Mouse (Mus musculus): Measurements from ENCODE around the gene Mybpc2.

Mybpc2 gene

DNA sequence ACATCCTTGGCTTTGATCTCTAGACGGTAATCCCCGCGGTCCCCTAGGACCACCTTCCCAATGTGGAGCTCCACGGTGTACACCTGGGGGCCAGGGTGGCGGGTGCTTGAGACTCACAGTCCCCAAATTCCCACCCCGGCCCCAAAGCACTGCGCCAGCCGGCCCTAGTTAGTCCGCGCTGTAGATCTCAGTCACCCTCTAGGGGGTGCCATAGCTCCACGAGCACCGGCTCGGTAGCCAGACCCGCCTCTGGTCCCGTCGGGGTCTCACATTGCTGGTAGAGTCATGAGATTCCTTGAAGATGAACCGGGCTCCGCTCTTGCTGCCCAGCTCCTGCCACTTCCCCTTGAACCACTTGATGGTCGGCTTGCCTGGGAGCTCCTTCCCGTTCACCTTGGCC, 2.7 kb downstream of the Mybpc2 start:
- no peak for DNase-seq

DNA sequence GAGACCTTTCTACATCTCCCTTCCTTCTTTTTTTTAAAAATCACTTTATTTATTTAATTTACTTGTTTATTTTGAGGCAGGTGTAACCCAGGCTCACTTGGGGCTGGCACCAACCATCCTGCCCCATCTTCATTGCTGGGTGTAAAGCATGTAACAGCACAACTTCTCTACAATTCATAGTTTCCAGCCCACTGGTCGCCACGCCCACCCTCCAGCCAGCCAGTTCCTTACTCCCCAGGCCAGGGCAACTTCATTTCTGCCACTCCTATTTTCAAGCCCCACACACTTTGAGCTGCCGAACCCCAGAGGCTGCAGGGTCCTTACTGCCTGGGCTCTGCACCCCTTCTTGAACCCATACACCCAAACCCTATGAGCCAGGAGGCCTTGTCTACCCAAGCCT, 3.5 kb downstream of the Mybpc2 start:
- DNase-seq: no peak

DNA sequence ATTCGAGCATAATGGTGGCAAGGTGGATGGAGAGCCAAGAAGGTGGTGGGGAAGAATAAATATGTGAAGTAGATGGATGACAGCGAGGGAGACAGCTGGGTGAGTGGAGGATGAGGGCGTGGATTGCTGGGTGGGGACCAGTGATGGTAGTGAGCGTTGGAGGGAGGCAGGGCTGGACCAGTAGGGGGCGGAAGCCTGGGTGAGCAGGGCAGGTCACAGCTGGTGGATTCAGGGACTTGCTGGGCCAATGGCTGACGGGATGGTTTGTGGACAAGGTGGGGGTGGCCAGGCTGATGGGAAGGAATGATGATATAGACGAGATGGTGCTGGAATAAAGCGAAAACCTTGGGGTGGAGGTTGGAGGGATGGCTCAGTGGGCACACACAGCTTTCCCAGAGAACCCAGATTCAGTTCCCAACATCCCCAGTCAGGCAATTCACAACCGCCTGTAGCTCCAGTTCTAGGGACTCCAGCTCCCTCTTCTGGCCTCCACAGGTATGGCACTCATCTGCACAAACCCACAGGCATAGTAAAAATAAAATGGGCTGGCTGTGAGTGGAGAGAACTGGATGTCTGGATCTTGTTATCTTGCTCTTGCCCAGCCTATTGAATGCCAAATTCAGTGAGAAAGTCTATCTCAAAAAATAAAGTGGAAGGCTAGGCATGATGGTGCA, 5.1 kb downstream of the Mybpc2 start:
- no peak for DNase-seq

DNA sequence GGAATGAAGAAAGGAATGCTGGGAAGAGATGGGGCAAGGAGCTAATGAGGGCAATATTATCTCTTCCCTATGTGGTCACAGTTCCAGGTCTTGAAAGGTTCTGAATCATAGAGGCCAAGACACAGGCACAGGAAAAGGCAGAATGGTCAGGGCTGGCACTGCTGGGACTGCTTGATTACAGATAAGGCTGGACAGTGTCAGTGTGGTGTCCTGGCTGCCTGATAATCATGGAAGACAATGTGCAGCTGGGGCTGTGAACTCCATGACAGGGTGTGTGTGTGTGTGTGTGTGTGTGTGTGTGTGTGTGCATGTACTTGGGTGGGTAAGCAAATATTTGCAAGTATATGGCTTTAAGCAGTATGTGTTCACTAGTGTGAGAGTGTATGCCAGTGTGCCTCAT, 17.0 kb downstream of the Mybpc2 start:
- no peak for DNase-seq

DNA sequence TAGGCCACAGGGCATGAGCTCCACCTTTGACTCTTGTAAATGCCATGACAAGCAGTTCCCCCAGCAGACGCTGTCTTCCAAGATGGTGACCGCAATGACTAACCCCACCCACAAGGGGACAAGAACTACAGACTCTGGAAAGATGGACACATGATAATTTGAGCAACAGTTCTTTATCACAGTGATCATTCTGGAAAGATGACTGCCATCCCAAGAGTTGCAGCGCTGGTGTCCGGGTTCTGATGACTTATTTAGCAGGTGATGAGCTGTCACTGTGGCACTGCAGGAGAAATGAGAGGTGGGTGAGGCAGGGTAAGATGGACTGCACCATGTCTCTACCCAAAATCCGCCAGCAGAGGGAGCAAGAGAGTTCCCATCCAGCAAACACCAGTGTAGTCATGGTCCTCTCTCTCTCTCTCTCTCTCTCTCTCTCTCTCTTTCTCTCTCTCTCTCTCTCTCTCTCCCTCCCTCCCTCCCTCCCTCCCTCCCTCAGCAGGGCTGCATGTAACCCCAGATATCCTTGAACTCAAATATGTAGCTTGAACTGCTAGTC, 22.8 kb downstream of the Mybpc2 start:
- DNase-seq: peak; percentile 65

DNA sequence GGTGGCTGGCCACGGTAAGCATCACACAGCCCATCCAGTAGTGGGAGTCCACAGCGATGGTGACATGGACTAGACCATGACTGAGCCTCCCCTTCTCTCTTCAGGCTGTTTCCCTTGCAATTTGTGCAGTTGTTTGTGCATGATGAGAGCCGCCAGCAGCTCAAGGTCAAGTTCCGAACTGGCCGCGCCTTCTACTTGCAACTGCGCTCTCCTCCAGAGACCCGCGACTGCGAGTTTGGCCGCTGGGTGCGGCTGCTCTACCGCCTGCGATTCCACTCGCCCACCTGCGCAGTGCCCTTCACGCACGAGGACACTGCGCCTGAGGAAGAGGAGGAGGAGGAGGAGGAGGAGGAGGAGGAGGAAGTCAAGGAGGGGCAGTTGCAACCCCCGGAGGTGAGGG, 24.4 kb downstream of the Mybpc2 start:
- no peak for DNase-seq

DNA sequence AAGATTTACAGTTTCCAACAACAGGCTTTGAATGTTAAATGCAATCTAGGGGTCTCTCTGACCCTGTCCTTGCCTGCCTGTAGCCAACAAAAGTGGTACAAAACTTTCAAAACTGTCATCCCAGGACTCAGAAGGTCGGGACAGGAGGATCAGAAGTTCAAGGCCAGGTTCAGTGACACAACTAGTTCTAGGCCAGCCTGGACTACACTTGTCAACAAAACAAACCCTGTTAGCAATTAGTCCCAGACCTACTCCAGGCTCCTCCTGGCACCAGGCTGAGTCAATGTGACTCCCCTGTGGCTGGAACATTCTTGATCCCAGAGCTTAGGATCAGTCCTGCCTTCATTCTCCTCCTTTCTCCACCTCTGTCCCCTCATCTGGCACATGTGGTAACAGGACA, 25.5 kb downstream of the Mybpc2 start:
- DNase-seq: no peak

DNA sequence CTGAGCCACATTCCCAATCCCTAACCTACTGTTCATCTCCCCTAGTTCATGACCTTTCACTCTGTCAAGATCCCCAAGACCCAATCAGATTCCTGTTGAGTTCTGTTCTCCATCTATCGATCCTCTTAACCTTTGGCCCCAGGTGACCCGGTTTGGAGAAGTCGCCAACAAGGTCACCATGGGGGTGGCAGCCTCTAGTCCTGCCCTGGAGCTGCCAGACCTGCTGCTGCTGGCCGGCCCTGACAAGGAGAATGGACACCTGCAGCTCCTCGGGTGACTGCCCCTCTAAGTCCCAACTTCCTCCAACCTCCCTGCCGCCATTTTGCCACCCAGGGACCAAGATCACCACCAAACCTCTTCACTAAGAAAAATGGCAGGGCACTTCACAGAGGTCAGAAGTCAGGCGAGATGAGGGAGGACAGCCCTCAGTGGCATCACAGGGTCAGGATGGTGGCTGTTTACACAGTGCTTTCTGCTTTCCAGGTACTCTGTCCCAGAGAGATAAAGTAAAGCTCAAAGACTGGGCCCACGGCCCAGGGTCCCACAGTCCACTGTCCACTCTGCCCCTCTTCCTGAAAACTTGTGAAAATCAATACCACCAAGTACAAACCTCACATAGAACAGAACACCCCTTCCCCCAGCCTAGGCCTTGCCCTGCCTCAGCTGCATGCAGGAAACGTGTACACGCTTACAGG, 26.9 kb downstream of the Mybpc2 start:
- DNase-seq: no peak

DNA sequence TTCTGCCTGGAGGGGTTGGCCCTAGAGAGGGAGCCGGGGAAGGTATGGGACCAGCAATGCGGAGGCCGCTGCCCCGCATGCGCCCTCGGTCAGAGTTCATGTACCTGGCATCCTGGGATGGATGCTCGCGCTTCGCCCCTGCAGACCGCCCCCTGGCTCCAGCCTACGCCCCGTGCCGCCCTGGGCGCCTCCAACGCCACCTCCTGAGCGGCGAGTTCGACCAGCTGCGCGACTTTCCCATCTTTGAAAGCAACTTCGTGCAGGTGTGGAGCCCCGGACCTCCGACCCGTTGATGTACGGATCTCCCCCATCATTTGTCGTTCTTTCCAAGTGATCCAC, 27.7 kb downstream of the Mybpc2 start:
- DNase-seq: no peak

DNA sequence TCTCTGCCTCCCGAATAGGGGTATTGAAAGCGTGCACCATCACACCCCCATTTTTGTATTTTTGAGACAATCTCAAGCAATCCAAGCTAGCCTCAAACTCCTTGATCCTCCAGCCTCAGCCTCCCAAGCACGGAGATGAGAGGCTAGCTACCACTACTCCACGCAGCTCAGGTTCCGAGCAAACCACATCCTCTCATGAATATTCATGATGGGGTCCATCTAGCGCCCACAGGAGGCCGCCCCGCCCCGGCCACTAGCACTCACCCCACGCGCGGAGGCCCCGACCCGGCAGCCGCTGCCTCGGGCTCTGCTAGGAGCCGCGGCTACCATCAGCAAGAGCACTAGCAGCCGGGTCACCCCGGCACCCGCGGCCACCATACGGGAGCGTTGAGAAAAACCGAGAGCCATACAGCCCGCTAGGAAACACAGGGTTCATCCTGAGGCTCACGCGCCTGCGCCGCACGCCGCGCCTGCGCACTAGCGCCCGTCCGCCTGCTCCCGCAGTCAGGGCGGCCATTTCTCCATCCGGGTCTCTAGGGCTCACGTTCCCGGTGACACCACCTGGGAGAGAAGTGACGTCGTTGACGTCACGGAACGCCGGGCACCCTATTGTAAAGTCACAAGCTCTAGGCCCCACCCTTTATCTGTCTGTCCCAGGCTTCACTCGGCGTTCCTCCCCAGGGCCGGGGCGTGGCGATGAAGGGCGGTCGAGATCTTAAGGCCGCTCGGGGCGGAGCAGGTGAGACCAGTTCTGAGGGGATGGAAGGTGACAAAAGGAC, 28.3 kb downstream of the Mybpc2 start, which contains the start of the genes Emc10 and Fam71e1:
Gene Emc10, minus strand, starts transcription at position 538 of the 779 bp plus-strand sequence.
Gene Fam71e1, plus strand, starts transcription at position 590 of the 779 bp plus-strand sequence.
- peak; percentile 98 for DNase-seq

DNA sequence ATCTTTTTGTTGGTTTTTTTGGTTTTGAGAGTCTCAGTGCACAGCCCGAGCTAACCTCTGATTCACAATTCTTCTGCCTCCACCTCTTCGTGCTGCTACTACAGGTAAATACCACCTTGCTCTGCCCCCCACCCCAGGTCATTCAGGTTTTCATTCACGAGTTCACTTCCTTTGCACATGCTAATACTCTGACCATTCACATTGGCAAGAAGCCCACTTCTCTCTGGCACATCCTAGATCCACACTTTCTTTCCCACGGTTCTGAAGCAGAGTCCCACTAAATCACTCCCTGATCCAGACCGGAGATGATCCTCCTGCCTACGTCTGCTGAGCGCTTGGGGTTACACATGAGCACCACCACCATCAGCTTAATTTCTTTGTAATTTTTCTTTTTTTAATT, 29.4 kb downstream of the Mybpc2 start:
- DNase-seq: no peak

DNA sequence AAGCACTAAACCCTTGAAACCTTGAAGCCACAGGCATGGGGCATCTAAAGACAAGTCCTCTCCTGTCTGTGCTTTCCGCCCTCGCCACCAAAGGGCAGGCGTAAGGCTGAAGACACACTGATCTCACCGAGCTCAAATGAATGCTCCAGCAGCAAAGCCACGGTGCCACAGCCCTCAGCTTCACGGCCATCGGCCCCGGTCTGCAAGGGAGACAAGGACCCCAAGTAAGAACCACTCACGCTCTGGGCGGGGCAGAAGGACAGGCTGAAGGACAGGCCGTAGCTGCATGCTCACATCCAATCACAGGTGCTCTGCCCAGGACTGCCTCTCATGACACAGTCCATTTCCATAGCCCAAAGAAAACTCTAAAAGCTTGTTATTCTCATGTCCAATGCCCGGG, 29.8 kb downstream of the Mybpc2 start:
- no peak for DNase-seq

DNA sequence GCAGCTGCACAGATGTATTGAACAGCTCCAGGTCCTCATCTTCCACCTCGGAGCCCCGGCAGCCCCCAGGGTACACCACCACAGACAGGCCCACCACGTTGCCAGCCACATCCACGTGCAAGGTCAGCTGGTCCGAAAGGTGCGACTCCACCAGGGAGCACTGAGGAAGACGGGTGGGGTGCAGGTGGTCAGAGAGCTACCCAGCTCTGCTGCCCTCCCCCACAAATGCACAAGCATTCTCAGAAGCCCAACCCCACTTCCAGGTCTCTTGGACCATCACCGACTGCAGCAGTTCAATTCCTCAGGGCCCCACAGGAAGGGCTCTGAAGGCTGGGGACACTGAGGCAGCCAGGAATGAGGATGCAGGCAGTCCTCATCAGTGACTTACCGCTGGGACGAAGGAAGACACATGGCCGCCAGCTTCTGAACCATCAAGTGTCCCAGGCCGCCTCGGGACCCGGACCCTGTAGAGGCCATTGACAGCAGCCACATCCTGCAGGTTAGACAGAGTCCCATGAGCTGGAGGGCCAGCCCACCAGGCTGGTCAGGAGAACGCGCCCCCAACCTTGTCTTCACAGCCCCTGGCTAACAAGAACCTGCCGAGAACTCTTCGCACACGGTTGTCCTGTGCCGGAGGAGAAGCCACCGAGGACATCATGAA, 32.2 kb downstream of the Mybpc2 start:
- no peak for DNase-seq

DNA sequence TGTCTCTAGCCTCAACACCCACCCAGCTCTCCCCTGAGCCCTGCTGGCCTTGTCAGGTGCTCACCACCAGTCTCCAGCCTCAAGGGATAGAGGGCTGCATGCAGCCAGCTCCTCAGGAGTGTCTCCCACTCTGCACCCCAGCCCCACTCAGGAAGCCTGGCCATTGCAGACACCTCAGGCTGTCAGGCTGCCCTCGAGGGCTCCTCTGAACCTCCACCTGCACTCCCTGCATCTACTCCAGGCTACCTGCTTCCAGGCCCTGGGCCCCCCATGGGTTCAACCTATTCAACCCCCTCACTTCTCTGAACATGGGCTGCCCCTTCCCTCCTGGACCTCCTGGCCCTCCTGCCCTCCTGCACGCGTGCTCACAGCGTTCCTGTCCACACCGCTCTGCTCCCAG, 33.1 kb downstream of the Mybpc2 start:
- no peak for DNase-seq

DNA sequence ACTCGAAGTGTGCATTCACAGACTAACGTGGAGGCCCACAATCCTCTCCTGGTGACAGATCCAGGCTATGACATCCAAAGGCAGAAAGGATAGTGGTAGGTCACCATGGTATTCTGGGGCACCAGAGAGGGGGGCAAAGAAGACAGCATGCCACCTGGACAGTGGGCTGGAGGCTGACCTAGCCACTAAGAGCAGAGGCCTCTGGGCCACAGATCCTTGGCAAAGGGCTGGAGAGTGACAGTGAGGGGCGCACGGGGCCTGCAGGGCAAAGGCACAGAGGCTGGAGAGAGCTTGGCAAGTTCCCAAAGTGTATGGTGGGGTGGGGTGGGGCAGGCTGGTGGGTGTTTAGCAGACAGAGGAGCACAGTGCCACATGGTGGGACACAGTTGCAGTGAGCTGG, 34.2 kb downstream of the Mybpc2 start:
- no peak for DNase-seq

DNA sequence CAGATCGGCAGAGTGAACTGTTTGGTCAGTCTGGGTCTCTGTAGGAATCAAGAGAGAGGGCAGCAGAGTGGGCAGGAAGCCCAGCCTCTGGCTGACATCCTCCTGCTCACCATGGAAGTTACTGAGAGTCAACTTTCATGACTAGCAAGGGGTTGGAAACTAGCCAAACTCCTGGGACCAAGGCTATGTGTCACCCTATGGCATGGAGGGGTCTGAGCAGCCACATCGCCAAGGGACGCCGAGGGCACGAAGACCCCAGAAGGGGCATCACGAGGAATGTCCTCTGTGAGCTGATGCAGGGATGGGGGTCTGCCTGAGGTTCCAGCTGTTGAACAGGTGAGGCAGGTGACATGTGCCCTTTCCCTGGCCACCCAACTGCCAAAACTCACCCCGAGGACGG, 35.9 kb downstream of the Mybpc2 start:
- no peak for DNase-seq

DNA sequence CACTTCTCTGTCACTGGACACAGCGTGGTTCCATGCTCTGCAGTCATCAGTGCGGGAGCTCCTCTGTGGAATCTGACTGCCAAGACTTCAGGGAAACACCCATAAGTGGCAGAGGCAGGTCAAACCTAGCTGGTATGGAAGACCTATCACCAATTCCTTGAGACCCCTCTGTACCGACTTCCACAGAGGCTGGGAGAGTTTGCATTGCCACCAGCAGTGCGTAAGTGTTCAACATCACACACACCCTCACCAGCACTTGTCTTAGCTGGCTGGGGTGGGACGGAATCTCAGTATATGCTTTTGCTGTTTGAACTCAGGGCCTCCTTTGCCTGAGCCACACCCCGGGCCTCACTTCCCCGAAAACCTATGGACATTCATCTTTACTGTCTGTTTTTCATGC, 36.5 kb downstream of the Mybpc2 start:
- DNase-seq: no peak

DNA sequence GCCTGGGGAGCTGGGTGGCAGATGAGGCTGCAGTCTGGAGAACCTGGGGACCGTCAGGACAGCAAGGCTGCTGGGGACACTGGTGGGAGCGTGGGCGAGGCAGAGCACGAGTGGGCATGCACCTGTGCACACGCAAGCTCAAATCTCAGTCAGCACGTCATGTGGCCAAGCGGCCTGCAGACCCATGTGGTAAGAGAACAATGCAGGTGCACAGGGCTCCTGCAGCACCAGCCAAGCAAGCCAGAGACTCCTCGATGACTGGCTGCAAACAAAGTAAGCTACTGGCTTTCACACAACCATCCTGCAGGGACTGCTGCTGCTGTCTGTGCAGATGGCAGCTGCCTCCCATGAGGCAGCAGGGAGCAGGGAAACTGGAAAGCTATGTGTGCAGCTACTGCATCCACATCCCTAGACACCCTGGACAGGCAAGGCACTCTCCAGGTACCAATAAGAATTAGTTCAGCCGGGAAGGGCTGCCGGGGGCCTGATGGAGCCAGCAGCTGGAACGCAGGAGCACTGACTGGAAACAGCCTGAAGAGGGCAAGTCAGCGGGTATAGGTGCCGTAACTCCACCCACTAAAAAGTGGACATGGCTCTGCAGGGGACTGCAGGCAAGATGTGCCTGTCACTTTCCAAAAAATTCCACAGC, 37.4 kb downstream of the Mybpc2 start:
- DNase-seq: no peak

DNA sequence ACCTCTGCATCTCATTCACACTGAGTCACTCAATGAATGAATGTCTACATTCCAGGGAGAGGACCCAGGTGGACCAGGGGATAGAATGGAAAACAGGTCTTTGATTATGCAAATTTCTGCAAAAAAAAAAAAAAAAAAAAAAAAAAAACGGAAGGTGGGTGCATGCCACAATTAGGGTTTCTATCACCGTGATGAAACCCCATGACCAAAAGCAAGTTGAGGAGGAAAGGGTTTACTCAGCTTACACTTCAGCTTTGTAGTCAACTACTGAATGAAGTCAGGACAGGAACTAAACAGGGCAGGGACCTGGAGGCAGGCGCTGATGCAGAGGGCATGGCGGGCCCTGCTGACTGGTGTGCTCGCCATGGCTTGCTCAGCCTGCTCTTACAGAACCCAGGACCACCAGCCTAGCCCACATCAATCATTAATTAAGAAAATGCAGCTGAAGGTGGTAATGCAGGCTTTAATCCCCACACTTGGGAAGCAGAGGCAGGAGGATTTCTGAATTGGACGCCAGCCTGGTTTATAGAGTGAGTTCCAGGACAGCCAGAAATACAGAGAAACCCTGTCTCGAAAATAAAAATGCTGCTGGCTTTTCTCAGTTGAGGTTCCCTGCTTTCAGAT, 38.8 kb downstream of the Mybpc2 start:
- DNase-seq: no peak

DNA sequence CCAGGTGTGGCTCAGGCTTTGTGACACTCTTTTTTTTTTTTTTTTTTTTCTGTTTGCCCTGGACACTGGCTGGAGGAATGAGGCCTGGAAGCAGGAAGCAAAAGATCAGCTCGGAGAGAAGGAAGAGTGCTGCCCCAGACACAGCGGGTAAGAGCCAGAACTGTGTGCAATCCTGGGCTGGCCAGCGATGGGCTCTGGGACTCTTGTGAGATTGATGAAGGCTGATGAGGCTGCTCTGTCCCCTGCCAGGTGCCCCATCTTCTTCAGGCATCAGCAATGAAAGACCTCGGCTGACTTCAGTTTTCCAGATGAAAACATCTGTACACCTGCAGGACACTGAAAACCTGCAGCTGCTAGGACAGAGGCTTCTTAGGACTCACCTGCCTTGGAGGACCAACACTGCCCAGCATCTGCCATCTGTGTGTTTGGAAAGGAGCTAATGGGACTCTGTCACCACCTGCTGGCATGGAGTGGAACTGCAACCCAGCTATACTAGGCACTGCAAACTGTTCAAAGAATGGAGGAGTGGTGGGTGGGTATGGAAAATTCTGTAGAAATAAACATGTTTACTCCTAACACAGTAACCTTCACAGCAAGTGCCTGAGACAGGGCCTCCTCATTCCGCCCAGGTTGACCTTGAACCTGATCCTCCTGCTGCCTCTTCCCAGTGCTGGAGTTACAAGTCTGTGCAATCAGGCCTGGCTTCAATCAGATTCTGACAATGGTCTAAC, 39.5 kb downstream of the Mybpc2 start:
- peak; percentile 76 for DNase-seq

DNA sequence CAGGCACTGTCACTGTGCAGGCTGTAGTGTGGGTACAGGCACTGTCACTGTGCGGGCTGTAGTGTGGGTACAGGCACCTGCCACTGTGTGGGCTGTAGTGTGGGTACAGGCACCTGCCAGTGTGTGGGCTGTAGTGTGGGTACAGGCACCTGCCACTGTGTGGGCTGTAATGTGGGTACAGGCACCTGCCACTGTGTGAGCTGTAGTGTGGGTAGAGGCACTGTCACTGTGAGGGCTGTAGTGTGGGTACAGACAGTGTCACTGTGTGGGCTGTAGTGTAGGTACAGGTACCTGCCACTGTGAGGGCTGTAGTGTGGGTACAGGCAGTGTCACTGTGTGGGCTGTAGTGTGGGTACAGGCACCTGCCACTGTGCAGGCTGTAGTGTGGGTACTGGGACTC, 40.3 kb downstream of the Mybpc2 start:
- DNase-seq: no peak
